Mouse (Mus musculus): Measurements from ENCODE around the gene Actr8.

DNA sequence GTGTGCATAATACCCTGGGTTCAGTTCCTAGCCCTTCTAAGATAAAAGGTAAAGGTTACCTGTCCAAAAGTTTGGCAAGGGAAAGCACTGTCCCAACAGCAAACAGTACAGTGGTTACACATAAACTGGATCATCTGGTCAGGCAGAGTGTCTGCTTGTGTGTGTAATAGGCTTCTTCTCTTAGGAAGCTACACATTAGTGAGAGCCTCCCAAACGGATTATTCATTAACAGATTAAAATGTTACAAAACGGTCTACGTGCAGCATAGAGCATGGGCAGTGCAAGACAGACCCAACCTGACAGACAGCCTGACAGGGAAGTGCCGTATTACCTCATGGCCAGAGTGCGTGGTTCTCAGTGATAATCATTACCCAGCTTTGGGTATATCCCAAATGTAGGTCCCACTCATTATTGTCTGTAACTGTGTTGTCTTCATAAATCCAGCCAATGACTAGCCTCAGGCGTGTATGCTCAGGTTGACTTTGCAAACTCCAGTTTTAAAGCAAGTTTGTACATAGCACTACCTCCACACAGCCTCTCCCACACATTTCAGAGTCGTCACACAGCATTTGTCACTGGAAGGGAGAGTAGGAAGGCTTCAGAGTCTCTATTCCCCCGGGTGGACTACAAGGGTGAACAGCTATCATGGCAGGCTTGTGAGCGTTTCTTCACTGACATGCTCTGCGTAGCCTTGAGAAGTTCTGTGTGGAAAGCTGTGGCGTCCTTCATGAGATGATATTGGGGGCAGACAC is 18.0 kb downstream of the Actr8 start:
- TF ChIP-seq CTCF (IDR thresholded peaks at IDR 0.05; ENCODE audit: control insufficient read depth, insufficient read depth, insufficient read length) (no peak), MYOD1 (IDR thresholded peaks at IDR 0.05; ENCODE audit: control insufficient read depth, insufficient read length, low read depth) (no peak), MYOG (IDR thresholded peaks at IDR 0.05; ENCODE audit: control insufficient read depth, extremely low read depth, insufficient read length) (no peak), CEBPB (IDR thresholded peaks at IDR 0.05; ENCODE audit: low read depth) (no peak), MAX (IDR thresholded peaks at IDR 0.05) (no peak), USF1 (IDR thresholded peaks at IDR 0.05; ENCODE audit: low read depth) (no peak)
